Mouse (Mus musculus) lung, embryonic 14.5 days (tissue): ENCODE results near the gene Matn1. TPM values are rescaled to one million over a fixed set of nuclear protein-coding genes. Genes with fewer than 3 reads are reported as not detected.

Source experiments
- ATAC-seq: fragments of 200-750 bp; cut with Nextera tagmentation; 2 replicates; pipeline ENCODE4 v1.8.0; 2017; ENCODE audit warnings: mild to moderate bottlenecking, moderate TSS enrichment, moderate library complexity; ENCODE audit not compliant: insufficient read depth
- DNase-seq: peaks from one replicate; pipeline ENCODE4 v3.0.0-alpha.2; 2015
- H3K27ac ChIP-seq: fragments of 300-500 bp; sonication (generic); 2 replicates; pipeline ENCODE4 v1.5.1; 2014; ENCODE audit warnings: low read depth, mild to moderate bottlenecking, moderate library complexity
- H3K27me3 ChIP-seq: fragments of 300-500 bp; sonication (generic); 2 replicates; pipeline ENCODE4 v1.6.1; 2014; ENCODE audit warnings: low read length, control low read depth; ENCODE audit not compliant: insufficient read depth
- H3K36me3 ChIP-seq: fragments of 300-500 bp; sonication (generic); 2 replicates; pipeline ENCODE4 v1.6.1; 2014; ENCODE audit warnings: control low read depth; ENCODE audit not compliant: insufficient read depth
- H3K4me1 ChIP-seq: fragments of 300-500 bp; sonication (generic); 2 replicates; pipeline ENCODE4 v1.6.1; 2014; ENCODE audit warnings: antibody characterized with exemption, control low read depth; ENCODE audit not compliant: insufficient read depth
- H3K4me2 ChIP-seq: fragments of 300-500 bp; sonication (generic); 2 replicates; pipeline ENCODE4 v1.6.1; 2014; ENCODE audit warnings: mild to moderate bottlenecking
- H3K4me3 ChIP-seq: fragments of 300-500 bp; sonication (generic); 2 replicates; pipeline ENCODE4 v1.5.1; 2014; ENCODE audit warnings: low read depth, low read length
- H3K9ac ChIP-seq: fragments of 300-500 bp; sonication (generic); 2 replicates; pipeline ENCODE4 v1.6.1; 2014
- H3K9me3 ChIP-seq: fragments of 300-500 bp; sonication (generic); 2 replicates; pipeline ENCODE4 v1.6.1; 2016; ENCODE audit warnings: low read depth, low read length, control low read depth
- CTCF ChIP-seq: IDR thresholded peaks from 2 replicates; pipeline ENCODE4 v1.5.1; 2016; ENCODE audit warnings: antibody characterized with exemption, low read depth
- WGBS: fragments of 180-500 bp; shearing (Covaris S2); extraction: QIAGEN DNeasy Blood & Tissue Kit; methylation state at CpG from one replicate; pipeline ENCODE4 v1.1.7; 2014; 5-methylcytosine and 5-hydroxymethylcytosine counted together
- polyA plus RNA-seq: library from polyadenylated mRNA; unstranded; fragments of >200 nt; fragmentation: Nextera tagmentation; extraction: Ambion mirVana; gene quantifications from 2 replicates; pipeline ENCODE4 v1.2.1, GENCODE M21; 2014

The Matn1 gene
- polyA plus RNA-seq, 1 experiment from 2014 or later: not detected

DNA sequence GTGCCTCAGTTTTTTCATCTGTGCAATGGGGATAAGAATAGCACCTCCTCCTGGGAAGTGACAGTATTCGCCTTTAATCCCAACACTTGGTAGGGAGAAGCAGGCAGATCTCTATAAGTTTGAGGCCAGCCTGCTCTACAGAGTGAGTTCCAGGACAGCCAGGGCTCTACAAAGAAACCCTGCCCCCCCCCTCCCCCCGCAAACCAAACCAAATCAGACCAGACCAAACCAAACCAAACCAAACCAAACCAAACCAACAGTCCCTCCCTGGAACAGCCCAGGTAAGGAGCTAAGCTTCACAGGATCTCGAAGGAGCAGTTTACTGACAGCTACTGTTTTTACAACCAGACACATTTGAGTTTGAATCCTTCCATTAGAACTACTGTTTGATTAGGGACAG lies 31.6 kb upstream of the Matn1 start:
- no peak overlapping the region for H3K4me3 ChIP-seq
- WGBS: 82% methylated on average over 3 of the region's 3 CpGs
- no peaks in the 10 kb centered on the region for H3K27me3 ChIP-seq
- no peak overlapping the region for H3K27ac ChIP-seq
- no peak overlapping the region for H3K9ac ChIP-seq
- TF ChIP-seq CTCF: no peak; the same call in 1 of the 2 replicates
- H3K9me3 ChIP-seq: no peaks in the 10 kb centered on the region
- no peaks in the 10 kb centered on the region for H3K36me3 ChIP-seq
- H3K4me1 ChIP-seq: no peaks in the 10 kb centered on the region
- H3K4me2 ChIP-seq: no peak overlapping the region
- no peak for ATAC-seq
- DNase-seq: no peak

- TF ChIP-seq CTCF: no peak
- Histone ChIP-seq H3K36me3 (no peaks in the 10 kb centered on the region), H3K4me1 (no peaks in the 10 kb centered on the region), H3K27ac (no peak within 1 kb of the TSS), H3K9ac (no peak within 1 kb of the TSS), H3K4me2 (no peak within 1 kb of the TSS), H3K4me3 (no peak within 1 kb of the TSS), H3K9me3 (no peaks in the 10 kb centered on the region), H3K27me3 (no peaks in the 10 kb centered on the region)
- 68% methylated on average over 11 of the region's 11 CpGs for whole genome bisulfite sequencing
- ATAC-seq (no peak), DNase-seq (no peak)
Measured at GRCm38 (mm10) chr4:130913077-130913476, 31.1 kb upstream of the Matn1 start, which contains the start of gene Laptm5. Gene Laptm5, plus strand, starts transcription at chr4:130913125.

GRCm38 (mm10) chr4:130913511-130913910 lies 30.7 kb upstream of the Matn1 start:
- Histone ChIP-seq H3K27ac (no peak overlapping the region), H3K9ac (no peak overlapping the region), H3K27me3 (no peaks in the 10 kb centered on the region), H3K4me3 (no peak overlapping the region), H3K4me1 (no peaks in the 10 kb centered on the region), H3K36me3 (no peaks in the 10 kb centered on the region), H3K4me2 (no peak overlapping the region), H3K9me3 (no peaks in the 10 kb centered on the region)
- ATAC-seq: no peak
- 61% methylated on average over 3 of the region's 3 CpGs for WGBS
- DNase-seq: no peak
- TF ChIP-seq CTCF: no peak

GRCm38 (mm10) chr4:130914011-130914410 lies 30.2 kb upstream of the Matn1 start:
- H3K9ac ChIP-seq: no peak overlapping the region
- no peak overlapping the region for H3K4me2 ChIP-seq
- H3K9me3 ChIP-seq: no peaks in the 10 kb centered on the region
- 89% methylated on average over 4 of the region's 4 CpGs for WGBS
- no peak for TF ChIP-seq CTCF
- no peak overlapping the region for H3K4me3 ChIP-seq
- no peak for ATAC-seq
- no peaks in the 10 kb centered on the region for H3K36me3 ChIP-seq
- no peaks in the 10 kb centered on the region for H3K27me3 ChIP-seq
- DNase-seq: no peak
- H3K27ac ChIP-seq: no peak overlapping the region
- no peaks in the 10 kb centered on the region for H3K4me1 ChIP-seq

DNA sequence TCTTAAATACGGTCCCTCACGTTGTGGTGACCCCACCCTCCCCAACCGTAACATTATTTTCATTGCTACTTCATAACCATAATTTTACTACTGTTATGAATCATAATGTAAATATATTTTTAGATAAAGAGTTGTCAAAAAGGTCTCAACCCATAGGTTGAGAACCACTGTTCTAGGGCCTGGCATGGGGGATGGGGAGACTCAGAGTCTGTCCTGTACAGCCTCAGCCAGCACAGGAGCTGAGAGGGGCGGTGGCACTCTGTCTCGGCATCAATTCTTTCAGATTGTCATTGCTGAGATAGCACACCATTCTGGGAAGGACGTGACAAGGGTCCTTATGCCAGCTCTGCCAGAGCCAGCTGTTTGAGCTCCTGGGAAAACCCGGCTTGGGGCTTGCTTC lies 29.7 kb upstream of the Matn1 start:
- Histone ChIP-seq H3K36me3 (no peaks in the 10 kb centered on the region), H3K27ac (no peak overlapping the region), H3K9ac (no peak overlapping the region), H3K9me3 (no peaks in the 10 kb centered on the region), H3K4me2 (no peak overlapping the region), H3K4me3 (no peak overlapping the region), H3K4me1 (peaks cover 3% of the 10 kb centered on the region; the same call in 1 of the 2 replicates), H3K27me3 (no peaks in the 10 kb centered on the region)
- 44% methylated on average over 7 of the region's 7 CpGs for WGBS
- no peak for ATAC-seq
- DNase-seq: no peak
- no peak for TF ChIP-seq CTCF

DNA sequence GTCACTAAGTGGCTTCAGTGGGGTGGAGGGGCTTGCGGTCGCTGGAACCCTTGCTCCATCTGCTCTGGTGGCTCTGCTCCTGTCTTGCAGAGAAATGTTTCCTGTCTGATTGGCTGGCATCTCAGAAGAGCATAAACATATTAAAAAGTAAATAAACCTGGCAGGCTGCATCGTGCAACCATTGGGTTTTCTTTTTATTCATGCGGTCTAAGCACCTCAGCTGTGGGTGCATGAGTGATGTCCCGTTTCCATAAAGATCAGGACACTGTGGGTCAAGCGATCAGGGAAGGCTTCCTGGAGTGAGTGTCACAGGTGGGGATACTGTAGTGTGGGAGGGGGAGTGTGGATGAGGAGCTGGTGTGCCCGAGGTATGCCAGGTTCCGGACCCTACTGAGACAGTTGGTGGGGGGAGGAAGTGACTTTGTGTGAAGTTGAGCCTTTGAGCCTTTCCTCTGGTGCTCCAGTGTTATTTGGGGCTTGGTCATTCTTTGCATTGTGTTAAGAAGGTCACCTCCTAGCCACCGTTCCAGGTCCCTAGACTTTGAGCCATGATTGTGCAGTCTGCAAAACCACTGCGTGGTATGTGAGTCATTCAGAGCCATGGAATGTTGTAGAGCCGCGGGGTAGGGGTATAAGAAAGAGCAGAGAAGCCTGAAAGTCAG lies 29.0 kb upstream of the Matn1 start:
- Histone ChIP-seq H3K4me1 (peaks cover 5% of the 10 kb centered on the region; the same call in 1 of the 2 replicates), H3K4me2 (no peak overlapping the region), H3K9me3 (no peaks in the 10 kb centered on the region), H3K27ac (no peak overlapping the region), H3K4me3 (no peak overlapping the region), H3K36me3 (no peaks in the 10 kb centered on the region), H3K9ac (no peak overlapping the region), H3K27me3 (no peaks in the 10 kb centered on the region)
- WGBS: 48% methylated on average over 12 of the region's 12 CpGs
- ATAC-seq (no peak), DNase-seq (no peak)
- TF ChIP-seq CTCF: no peak

DNA sequence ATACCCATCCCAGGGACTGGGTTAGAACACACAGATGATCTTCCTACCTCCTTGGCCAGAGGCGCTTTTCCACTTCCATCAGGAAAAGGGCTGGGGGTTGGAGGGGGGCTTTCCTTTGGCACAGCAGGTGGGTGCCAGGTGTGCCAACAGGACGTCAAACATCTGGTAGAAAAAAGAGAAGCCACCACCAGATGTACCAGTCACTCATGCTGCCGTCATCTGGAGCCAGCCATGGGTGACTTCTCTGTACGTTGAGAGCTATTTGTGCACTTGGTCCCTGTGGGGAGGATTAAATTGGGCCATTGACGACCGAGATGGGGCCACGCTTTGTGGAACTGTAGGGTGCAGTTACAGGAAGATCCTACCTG lies 28.5 kb upstream of the Matn1 start:
- no peak overlapping the region for H3K9ac ChIP-seq
- no peak for TF ChIP-seq CTCF
- H3K36me3 ChIP-seq: no peaks in the 10 kb centered on the region
- H3K9me3 ChIP-seq: no peaks in the 10 kb centered on the region
- H3K27me3 ChIP-seq: no peaks in the 10 kb centered on the region
- H3K4me2 ChIP-seq: no peak overlapping the region
- 63% methylated on average over 7 of the region's 7 CpGs for WGBS
- no peak for ATAC-seq
- no peak for DNase-seq
- H3K4me1 ChIP-seq: peaks cover 5% of the 10 kb centered on the region; the same call in 1 of the 2 replicates
- no peak overlapping the region for H3K27ac ChIP-seq
- no peak overlapping the region for H3K4me3 ChIP-seq
